Mouse (Mus musculus) kidney, adult 18-20 months (tissue): ENCODE data around the gene Serpinc1.
"Not testable (repeated sequence)": the region's sequence is repeated elsewhere in the genome, so short reads cannot be mapped to it uniquely, and the experiment has no call there.

Experiments
- DNase-seq: peaks from one replicate; pipeline ENCODE4 v3.0.0; 2021

The Serpinc1 gene

DNA sequence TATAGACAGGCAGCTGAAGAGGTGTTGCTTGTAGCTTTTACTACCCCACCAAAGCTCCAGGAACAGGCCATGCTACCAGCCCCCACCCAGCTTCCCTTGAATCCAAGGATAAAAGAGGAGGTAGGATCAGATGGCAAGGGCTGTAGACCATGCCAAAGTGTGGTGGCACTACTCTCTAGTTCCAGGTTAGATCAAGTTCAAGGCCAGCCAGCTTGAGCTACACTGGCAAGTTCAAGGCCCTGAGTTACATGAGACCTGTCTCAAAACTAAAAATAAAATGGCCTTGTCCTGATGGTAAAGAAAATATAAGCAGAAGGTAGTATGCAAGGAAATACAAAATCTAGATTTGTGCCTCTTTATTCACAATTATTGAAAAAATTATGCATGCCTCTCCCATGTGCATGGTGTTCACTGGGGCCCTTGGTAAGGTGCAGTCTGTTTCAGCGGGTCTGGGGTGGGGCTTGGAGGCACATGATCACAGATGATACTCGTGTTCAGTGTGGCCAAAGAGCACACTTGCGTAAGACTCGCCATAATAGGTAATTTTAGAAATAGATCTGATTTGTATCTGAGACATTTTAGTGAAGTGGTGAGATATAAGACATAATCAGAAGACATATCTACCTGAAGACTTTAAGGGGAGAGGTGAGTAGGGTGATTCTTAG lies at the start of gene Serpinc1:
Gene Serpinc1 (plus strand): TSS at position 515 of the 665 bp plus-strand sequence.
- no peak for DNase-seq

DNA sequence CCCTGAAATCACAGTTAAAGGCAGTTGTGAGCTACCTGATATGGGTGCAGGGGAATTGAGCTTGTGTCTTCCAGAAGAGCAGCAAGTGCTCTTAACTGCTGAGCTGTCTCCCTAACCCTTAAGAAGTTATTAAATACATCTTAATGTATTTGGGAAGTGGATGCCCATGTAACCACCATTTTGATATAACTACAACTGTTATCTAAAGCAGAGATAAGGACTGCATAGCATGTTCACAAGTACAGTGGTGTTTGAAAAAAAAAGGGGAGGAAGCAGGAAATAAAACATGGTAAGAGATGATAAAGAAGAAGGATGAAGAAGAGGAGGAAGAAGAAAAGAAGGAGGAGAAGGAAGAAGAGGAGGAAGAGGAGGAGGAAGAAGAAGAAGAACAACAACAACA lies 47.1 kb upstream of the Serpinc1 start:
- DNase-seq = no peak

DNA sequence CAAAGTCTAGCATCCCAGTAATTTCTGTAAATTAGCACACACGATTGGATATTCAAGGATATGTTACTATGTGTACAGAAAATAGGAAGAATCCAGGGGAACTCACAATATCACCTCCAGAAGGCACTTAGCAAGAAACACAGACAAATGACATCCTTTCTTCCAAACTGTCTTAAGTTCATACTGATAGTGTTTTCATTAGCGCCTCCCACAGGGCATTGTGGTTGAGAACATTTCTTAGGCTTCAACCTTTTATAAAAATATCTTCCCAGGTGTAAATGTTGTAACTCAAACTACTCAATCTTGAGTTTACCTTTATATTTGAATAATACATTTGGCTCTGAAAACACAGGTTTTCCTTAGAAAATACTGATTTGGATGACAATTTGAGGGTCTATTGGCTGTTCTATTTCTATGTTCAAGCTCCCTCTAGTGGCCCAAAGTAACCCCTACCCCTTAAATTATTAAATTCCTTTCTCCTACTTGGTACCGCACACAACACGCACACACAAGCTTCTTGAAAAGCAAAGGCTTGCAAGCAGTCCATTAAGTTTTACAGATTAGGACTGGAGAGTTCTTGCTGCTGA lies 44.4 kb upstream of the Serpinc1 start:
- peak; percentile 14 for DNase-seq

DNA sequence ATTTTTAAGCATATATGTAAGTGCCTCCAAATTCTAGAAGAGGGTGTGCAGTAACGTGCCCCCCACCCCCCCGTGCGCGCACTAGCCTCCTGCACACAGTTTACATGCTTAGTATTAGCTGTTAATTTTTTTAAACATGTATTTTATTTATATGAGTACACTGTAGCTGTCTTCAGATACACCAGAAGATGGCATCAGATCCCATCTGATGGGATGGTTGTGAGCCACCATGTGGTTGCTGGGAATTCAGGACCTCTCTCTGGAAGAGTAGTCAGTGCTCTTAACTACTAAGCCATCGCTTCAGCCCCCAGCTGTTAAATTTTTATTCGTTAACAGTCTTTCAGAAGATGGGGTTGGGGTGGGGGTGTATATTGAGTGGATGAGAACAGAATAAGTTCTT lies 42.8 kb upstream of the Serpinc1 start:
- DNase-seq = no peak

DNA sequence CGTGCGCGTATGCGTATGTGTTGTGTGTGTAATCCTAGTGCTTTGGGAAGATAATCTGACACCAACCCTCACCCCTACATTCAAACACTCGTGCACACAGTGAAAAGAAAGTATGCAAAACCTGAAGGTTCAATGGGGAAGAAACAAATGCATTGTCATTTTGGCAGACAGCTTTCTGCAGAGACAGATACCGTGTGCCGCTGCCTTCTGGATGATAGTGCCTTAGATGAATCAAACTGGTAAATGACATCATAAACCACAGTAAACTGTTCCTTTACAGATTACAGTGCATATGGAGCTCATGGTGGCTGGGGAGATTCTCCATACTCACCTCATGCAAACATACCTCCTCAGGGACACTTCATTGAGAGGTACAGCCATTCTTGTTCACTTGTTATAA lies 15.2 kb upstream of the Serpinc1 start:
- no peak for DNase-seq

DNA sequence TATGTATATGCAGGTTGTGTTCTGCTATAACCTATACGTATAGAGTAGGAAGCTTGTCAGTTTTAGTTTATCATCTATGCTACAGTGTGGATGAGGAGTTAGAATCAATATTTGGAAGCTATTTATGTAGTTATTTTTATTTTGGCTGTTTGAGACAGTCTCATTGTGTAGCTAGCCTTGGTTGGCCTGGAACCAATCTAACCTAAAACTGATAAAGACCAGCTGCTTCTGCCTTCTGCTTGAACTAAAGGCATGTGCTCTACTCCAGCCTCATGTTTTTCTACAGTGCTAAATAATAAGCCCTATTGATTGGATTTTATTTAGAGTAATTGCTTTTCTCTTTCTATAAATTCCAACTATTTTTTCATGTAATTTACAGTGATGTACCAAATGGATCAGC lies 11.1 kb upstream of the Serpinc1 start:
- DNase-seq = no peak

DNA sequence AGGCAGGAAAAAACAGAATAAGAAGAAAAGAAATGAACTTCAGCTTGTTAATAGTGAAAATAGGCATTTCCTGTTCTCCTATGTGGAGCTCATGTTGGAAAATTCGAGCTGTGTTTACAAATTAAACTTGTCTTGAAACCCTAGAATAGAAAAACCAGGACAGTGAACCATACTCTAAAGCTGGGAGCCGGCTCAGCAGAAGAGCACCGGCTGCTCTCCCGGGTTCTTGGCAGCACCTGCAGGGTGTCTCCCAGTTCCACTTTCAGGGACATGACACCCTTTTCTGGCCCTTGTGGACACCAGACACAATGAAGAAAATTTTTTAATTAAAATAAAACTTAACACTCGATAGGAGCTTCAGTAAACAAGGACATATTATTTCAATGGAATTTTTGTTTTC lies 9.7 kb upstream of the Serpinc1 start:
- no peak for DNase-seq

DNA sequence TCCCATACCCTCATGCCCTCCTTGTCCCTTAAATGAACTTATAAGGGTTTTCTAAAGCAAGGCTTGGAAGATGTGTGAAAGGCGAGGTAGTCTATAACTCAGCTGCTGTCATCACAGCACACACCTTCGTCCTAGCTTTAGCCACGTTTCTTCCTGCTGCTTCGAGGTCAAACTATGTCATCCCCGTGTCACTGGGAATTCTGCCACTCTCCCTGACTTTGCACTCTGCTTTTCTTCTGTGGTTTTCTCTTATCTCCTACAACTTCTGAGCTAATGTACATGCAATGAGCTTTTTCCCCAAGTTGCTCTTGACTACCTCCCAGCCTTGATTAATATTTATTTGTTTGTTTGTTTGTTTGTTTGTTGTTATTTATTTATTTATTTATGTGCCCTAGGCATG lies 1.6 kb downstream of the Serpinc1 start:
- DNase-seq = no peak

DNA sequence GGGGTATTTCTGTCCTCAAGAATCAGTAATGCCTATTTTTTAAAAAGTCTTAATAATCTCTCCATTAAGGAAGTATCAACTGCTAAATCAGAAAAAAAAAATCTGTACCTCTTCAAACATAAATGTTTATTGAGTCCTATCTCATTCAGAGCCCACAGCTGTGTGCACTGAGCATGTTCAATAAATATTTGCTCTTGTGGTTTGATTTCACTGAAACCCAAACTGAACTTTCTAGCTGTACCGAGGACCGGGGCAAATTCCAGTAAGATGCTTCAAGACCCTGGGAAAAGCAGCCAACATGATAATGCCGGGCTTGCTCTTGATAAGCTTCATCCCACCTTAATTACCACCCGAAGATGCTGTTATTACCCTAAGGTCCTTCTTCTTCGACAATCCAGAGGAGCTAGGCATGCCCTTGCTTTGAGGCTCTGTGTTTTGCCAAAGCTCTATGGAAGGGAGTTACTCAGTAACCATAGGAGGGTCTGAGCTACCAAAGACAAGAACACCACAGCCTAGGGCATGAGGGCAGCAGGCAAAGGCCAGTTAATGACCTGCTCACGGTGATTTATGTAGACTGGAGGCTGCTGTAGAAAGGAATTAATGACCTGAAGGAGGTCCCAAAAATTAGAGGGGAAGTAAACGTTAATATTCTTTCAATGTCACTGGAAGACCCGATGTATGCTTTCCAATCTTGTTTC lies 2.3 kb downstream of the Serpinc1 start:
- peak; percentile 26 for DNase-seq

DNA sequence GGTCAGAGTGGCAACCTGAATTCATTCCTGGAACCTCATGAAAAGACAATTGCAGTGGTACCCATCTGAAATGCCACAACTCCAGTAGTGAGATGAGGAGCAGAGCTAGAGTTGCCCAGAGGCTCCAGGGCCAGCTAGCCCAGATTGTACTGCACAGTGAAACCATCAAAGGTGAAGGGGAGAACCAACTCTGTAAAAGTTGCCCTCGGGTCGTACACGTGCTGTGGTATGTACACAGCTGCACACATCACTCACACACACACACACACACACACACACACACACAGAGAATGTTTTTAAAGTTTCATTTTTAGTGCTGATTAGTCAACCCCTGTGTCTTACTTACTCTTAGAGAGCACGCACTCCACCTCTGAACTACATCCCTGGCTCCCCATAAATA lies 3.0 kb downstream of the Serpinc1 start:
- no peak for DNase-seq

DNA sequence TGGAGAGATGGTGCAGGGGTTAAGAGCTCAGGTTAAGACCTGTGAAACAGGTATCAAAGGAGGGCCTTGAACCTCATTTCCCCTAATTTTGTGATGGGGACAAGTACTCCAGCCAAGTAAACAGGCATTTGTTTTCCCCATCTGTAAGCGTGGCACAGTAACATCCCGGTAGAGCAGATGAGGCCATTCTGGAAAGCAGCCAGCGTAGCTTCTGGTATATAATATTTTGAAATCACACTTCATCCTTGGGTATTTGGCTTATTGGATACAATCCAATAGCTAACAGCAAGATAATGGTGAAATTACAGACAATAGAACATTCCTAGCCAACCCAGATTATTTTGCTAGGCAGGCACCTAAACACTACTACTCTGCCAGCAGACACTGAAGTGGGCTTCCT lies 4.5 kb downstream of the Serpinc1 start:
- no peak for DNase-seq

DNA sequence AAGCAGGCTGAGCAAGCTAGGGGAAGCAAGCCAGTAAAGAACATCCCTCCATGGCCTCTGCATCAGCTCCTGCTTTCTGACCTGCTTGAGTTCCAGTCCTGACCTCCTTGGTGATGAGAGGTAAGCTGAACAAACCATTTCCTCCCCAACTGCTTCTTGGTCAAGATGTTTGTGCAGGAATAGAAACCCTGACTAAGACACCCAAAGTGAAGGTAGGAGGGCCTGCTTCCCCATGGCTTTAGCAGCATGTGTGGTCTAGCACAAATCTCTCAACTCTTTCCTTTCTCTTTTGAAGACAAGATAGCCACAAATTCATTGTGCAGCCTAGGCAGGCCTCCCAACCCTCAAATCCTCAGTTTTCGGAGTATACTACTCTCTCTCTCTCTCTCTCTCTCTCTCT lies 6.3 kb downstream of the Serpinc1 start:
- DNase-seq = not testable (repeated sequence)

DNA sequence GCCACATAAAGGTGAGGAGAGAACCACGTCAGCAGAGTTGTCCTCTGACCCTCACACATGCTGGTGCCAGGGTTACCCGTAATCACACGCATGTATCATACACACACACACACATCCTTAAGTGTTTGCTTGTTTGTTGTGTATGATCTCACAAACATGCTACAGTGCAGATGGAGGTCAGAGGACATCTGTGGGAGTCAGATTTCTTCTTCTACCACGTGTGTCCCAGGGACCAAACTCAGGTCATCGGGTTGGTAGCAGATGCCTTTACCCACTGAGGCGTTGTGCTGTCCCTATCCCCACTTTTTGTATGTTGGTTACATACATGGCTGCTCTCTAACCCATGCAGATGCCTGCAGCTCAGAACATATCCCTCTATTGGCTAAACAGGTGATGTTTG lies 7.1 kb downstream of the Serpinc1 start:
- DNase-seq = no peak

DNA sequence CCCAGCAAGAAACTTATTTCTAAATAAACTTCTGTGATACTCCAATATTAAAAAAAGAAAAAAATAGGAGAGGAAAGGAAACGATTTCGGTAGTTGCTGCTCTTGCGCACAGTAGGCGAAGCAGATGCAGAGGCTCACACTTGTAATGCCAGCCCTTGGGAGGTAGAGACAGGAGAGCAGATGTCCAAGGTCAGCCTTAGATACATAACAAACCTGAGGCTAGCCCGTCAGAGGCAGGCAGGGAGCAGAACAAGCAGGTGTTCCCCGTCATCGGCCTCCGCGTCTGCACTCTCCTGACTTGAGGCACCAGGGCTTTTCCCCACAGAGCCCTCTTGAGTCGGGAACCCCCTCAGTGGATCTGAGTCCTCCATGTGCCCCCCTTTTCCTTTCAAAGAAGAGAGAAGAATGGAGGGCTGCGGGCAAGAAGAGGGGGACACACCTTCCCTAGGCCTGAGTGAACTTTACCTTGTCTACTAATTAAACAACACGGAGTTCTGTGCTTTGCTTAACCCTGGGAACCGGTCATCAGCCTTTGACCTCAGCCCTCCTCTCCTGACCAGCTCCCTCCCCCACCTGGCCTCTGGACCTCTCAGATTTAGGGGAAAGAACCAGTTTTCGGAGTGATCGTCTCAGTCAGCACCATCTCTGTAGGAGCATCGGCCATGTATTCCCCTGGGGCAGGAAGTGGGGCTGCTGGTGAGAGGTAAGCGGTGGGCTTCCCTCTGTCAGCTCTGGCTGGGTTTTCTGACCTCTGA lies 8.7 kb downstream of the Serpinc1 start:
- no peak for DNase-seq

DNA sequence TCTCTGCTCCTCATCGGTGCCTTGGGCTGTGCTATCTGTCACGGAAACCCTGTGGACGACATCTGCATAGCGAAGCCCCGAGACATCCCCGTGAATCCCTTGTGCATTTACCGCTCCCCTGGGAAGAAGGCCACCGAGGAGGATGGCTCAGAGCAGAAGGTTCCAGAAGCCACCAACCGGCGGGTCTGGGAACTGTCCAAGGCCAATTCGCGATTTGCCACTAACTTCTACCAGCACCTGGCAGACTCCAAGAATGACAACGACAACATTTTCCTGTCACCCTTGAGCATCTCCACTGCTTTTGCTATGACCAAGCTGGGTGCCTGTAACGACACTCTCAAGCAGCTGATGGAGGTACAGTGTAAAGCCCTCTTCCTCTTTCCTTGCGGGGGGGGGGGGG lies 11.0 kb downstream of the Serpinc1 start:
- DNase-seq = no peak

DNA sequence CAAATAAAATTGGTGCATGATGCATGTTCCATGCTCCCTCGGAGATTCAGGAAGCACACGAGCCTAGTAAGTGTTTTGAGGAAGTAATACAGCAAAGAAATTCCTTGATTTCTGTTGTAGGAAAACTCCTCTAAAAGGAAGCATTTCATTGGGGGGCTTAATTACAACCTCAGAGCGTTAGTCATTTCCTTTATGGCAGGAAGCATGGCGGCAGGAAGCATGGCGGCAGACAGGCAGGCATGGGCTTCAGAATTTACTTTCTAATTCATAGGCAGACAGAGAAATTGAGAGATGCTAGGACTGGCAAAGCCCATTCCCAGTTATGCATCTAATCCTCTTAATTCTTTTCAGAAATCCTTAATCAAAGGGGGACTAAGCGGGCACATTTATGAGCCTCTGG lies 15.5 kb downstream of the Serpinc1 start:
- no peak for DNase-seq

DNA sequence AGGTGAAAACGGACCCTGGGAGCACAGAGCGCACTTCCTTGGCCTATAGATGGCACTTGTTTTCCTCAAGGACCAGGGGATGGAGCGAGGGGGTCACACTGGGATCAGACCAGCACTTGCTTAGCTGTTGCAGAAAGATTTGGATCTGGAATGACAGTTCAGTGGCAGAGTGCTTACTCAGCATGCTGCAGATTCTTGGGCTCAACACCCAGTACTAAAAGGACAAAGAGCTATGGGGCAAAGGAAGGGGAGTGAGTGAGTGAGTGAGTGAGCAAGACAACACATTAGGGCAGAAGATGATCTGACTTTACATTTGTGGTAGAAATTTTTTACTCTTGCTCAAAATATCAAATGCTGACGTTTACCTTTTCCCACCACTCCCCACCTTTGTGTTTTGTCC lies 26.6 kb downstream of the Serpinc1 start:
- no peak for DNase-seq

DNA sequence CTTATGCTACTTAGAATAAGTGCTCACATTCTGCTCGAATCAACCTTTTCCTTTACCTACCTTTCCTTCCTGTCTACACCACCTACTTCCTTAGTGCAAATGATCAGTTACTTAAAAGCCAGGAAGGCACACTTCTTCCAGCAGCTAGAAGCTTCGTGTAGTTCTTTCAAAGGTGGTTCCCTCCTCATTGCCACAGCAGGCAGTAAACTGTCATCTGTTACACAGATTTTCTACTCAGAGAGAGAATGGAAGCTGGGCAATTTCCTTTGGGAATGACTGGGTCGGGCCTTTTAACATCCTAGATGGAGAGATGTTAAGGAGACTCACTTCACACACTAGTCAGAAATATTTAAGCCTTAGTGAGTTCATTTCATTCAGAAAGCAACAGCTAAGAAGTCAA lies 27.1 kb downstream of the Serpinc1 start:
- DNase-seq = no peak

DNA sequence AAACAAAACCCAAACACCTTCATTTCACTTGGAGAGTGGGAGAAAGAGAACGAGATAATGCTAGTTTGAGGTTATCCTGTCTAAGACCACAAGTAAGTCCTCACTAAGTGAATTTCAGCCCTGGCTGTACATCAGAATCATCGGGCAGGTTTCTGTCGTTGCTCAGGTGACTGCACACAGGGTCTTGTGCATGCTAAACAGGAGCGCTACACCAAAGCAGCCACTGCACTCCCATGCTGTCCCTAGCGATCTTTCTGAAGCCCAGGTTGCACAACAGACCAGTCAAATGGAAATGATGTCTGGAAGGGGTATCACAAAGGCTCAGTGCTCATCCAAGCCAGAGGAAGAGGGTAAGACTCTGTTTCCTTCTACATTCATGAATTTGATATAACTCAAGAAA lies 28.1 kb downstream of the Serpinc1 start:
- no peak for DNase-seq

DNA sequence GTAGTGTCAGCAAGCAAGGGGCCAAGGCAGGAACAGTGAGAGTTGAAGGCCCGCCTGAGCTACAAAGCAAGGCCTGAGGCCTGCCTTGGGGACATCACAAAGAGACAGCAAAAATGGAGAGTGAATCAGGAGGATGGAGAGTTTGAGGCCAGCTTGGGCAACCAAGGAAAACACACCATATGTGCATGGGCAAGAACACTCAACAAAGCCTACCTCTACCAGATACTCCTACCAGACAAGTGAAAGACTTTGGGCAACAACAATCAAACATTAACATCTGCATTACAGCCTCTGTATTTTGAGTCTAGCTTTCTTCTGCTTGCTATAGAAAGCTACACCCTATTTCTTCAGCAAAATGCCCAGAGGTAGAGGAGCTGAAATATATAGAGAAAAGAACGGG lies 29.7 kb downstream of the Serpinc1 start:
- DNase-seq = no peak

DNA sequence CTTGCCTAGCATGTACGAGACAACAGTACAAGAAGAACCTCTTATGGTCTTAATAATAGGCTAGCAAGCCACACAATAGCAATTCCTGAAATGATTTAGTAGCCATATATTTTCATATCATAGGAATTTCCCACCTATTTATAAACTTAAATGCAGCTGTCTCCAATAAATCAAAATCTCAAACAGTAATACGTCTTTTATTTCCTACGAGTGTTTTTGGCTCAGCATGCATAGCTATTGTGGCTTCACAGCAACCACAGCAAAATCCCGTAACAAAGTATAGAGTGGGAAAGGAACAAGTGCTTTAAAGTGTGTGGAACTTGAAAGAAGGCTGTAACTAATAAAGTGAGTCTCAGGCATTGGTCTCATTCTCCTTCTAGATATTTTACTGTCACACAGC lies 32.1 kb downstream of the Serpinc1 start:
- no peak for DNase-seq

DNA sequence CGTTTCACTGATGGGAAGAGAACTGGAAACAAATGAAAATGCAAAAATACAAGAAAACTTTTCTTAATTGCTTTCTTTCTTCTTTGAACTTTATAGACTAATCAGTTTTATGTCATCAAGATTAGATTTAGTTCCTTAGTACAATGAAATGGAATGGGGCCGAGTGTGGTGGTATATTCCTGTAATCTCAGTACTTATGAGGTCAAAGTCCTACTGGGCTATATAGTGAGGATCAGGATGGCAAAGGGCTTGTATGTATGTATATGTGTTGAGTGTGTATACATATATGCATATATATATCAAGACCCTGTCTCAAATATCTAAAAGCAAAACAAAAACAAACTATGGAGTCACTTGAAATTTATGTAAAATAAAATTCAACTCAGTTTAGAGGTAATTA lies 38.0 kb downstream of the Serpinc1 start:
- DNase-seq = no peak

DNA sequence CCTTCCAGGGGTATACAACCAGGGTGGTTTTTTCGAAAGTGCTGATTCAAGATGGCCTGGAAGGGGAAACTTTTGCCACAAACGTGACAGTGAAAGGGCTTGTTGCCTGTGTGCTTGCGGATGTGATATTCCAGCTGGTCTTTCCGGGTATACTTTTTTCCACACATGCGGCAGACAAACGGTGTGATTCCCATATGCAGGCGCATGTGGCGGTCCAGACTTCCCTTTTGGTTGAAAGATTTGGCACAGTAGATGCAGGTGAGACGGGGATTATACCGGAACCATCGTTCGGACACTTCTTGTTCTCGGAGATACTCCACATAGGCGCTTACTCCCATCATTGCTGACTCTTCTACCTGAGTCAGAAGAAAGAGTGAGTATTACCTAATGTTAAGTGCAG lies 41.7 kb downstream of the Serpinc1 start:
- no peak for DNase-seq
